Comparison of ENCODE assay signal across 8 mouse cellular contexts in genomic region chr9:40320879-40321667, GRCm38 (mm10). TPM values are rescaled to one million over a fixed set of nuclear protein-coding genes. Genes with fewer than 3 reads are reported as not detected.
DNase-seq lines count a peak whose midpoint lies in the region; ATAC-seq and TF ChIP-seq lines count a peak whose summit lies in the region.

No protein-coding gene starts in this region.

- H3K4me1 ChIP-seq in hindbrain, embryonic 11.5 days (replicated peaks; ENCODE audit: control insufficient read depth, insufficient read depth, low read length): no peaks in the 10 kb centered on the region
- peaks cover 24% of the 10 kb centered on the region for H3K4me1 ChIP-seq in limb, embryonic 12.5 days (replicated peaks)

- peak overlapping the region; percentile 17; the same call in 1 of the 2 replicates for H3K27ac ChIP-seq in hindbrain, embryonic 11.5 days (ENCODE audit: low read depth, low read length)
- peak overlapping the region; percentile 84 for H3K27ac ChIP-seq in limb, embryonic 12.5 days

- no peaks in the 10 kb centered on the region for H3K36me3 ChIP-seq in hindbrain, embryonic 11.5 days (ENCODE audit: control insufficient read depth, insufficient read depth, low read length)
- H3K36me3 ChIP-seq in limb, embryonic 12.5 days: peaks cover 6% of the 10 kb centered on the region; the same call in 1 of the 2 replicates
- peaks cover 7% of the 10 kb centered on the region for H3K36me3 ChIP-seq in myocyte (ENCODE audit: control insufficient read depth, insufficient read depth)

- H3K9me3 ChIP-seq in hindbrain, embryonic 11.5 days (ENCODE audit: control insufficient read depth, low read length): no peaks in the 10 kb centered on the region
- H3K9me3 ChIP-seq in limb, embryonic 12.5 days: no peaks in the 10 kb centered on the region

- no peak overlapping the region for H3K4me3 ChIP-seq in hindbrain, embryonic 11.5 days (ENCODE audit: low read depth, low read length)
- no peak overlapping the region for H3K4me3 ChIP-seq in limb, embryonic 12.5 days (replicated peaks)
- peak overlapping the region; percentile 84 for H3K4me3 ChIP-seq in myocyte

- whole genome bisulfite sequencing in hindbrain, embryonic 11.5 days: 58% methylated on average over 12 of the region's 12 CpGs
- WGBS in limb, embryonic 12.5 days: 50% methylated on average over 12 of the region's 12 CpGs

- ATAC-seq in hindbrain, embryonic 11.5 days (ENCODE audit: low FRiP score): peak; percentile 83
- peak; percentile 90 for ATAC-seq in limb, embryonic 12.5 days (ENCODE audit: insufficient number of reproducible peaks, insufficient read depth, low FRiP score, low TSS enrichment, low read depth)
- no peak for ATAC-seq in erythroblast, adult 5-6 weeks (replicated peaks; ENCODE audit: low FRiP score, poor library complexity, severe bottlenecking)

- H3K27me3 ChIP-seq in hindbrain, embryonic 11.5 days (ENCODE audit: control insufficient read depth, insufficient read depth, low read length): no peaks in the 10 kb centered on the region
- no peaks in the 10 kb centered on the region for H3K27me3 ChIP-seq in limb, embryonic 12.5 days
- no peaks in the 10 kb centered on the region for H3K27me3 ChIP-seq in myocyte (ENCODE audit: control insufficient read depth, insufficient read depth, insufficient read length)

- peak overlapping the region; percentile 57 for H3ac ChIP-seq in myocyte (ENCODE audit: control insufficient read depth, insufficient read length)

- H3K9ac ChIP-seq in hindbrain, embryonic 11.5 days (ENCODE audit: low read depth, low read length): no peak overlapping the region
- H3K9ac ChIP-seq in limb, embryonic 12.5 days (replicated peaks): no peak overlapping the region

- TF ChIP-seq POLR2A in myocyte (IDR thresholded peaks at IDR 0.05; ENCODE audit: insufficient read length, low read depth): peak; percentile 51

- no peak overlapping the region for H3K4me2 ChIP-seq in hindbrain, embryonic 11.5 days (replicated peaks; ENCODE audit: low read depth, low read length)
- peak overlapping the region; percentile 13; the same call in 1 of the 2 replicates for H3K4me2 ChIP-seq in limb, embryonic 12.5 days
- H3K4me2 ChIP-seq in myocyte (ENCODE audit: low read depth): peak overlapping the region; percentile 91

- peak; percentile 92 for DNase-seq in layer of hippocampus, adult 9-11 months
- DNase-seq in layer of hippocampus, postnatal 25 days (ENCODE audit: extremely low spot score in 1 of 2, low spot score in 1 of 2): no peak
- peak; percentile 24 for DNase-seq in c-Kit-positive CD71-negative TER-119-negative erythroid progenitor cells, embryonic 14.5 days (ENCODE audit: low read depth)
- DNase-seq in gastrocnemius, adult 18-20 months (ENCODE audit: low spot score): peak; percentile 93
- DNase-seq in hindbrain, embryonic 11.5 days (ENCODE audit: low spot score): peak; percentile 38

- peaks cover 28% of the 10 kb centered on the region for H3K79me2 ChIP-seq in myocyte (ENCODE audit: control insufficient read depth, insufficient read depth)

TF ChIP-seq in myocyte, 11 proteins besides CTCF, POLR2A, EP300 and RAD21:
- TF ChIP-seq MAX (IDR thresholded peaks at IDR 0.05; ENCODE audit: low read depth) (no peak), MYOD1 (IDR thresholded peaks at IDR 0.05; ENCODE audit: control insufficient read depth in 1 of 3, insufficient read length in 2 of 3, low read depth in 2 of 3) (peak in 2 of 3 experiments; percentile 29 to 77), POLR2AphosphoS2 (IDR thresholded peaks at IDR 0.05; ENCODE audit: insufficient read length, low read depth) (peak; percentile 52), MYOG (IDR thresholded peaks at IDR 0.05; ENCODE audit: control insufficient read depth in 1 of 3, insufficient read depth in 1 of 3, insufficient read length in 2 of 3, low read depth in 2 of 3) (peak in 1 of 3 experiments; percentile 76)

RNA-seq across cellular contexts. Expression of gene Scn3b, which starts 52.1 kb away (rescaled TPM):
- total RNA-seq in layer of hippocampus, postnatal 25 days (2021): 100 to 1,000 TPM; 248 to 274 TPM
- 1 to 10 TPM; 1.1 to 2.3 TPM for total RNA-seq in gastrocnemius, adult 18-20 months (2021)
- 22.5 and 23.5 TPM in 2 replicates for polyA plus RNA-seq in hindbrain, embryonic 11.5 days (2014; fragmentation: Nextera tagmentation; extraction: Ambion mirVana)
- 0.65 and 1.5 TPM in 2 replicates for polyA plus RNA-seq in limb, embryonic 12.5 days (2016; fragmentation: Nextera tagmentation; extraction: Ambion mirVana)
- 0.38 TPM for polyA plus RNA-seq in myocyte (2012; fragmentation: generic; extraction: Trizol)
- not detected in 2 replicates for total RNA-seq in erythroblast, adult 5-6 weeks (2015; ENCODE audit: low replicate concordance)
- not detected in 2 replicates for total RNA-seq in erythroblast, adult 5-6 weeks (2017; ENCODE audit: low replicate concordance)

Comparison
In these comparisons a context has a peak if more than half of its experiments do, and no peak if none do; other contexts are left out.
1. DNase-seq: peak in layer of hippocampus, adult 9-11 months (single experiment), c-Kit-positive CD71-negative TER-119-negative erythroid progenitor cells, embryonic 14.5 days (single experiment), gastrocnemius, adult 18-20 months (single experiment) and hindbrain, embryonic 11.5 days (single experiment); none in layer of hippocampus, postnatal 25 days (0 of 2).
2. RNA of gene Scn3b, which starts 52.1 kb away (total RNA-seq): 248 to 274 TPM in layer of hippocampus, postnatal 25 days; 1.1 to 2.3 TPM in gastrocnemius, adult 18-20 months and not detected in erythroblast, adult 5-6 weeks; every median in the first group is over 10 times any median in the second.